Mouse (Mus musculus) stomach, embryonic 16.5 days (tissue): ENCODE data around the gene Mrs2. TPM values are rescaled to one million over a fixed set of nuclear protein-coding genes. Genes with fewer than 3 reads are reported as not detected.
"Not testable (repeated sequence)": the region's sequence is repeated elsewhere in the genome, so short reads cannot be mapped to it uniquely, and the experiment has no call there.

Experiments
- ATAC-seq: fragments of 200-750 bp; cut with Nextera tagmentation; 2 replicates; pipeline ENCODE4 v1.8.0; 2017; ENCODE audit warnings: moderate number of reproducible peaks, moderate TSS enrichment; ENCODE audit not compliant: insufficient read depth, low FRiP score
- H3K27ac ChIP-seq: fragments of 300-500 bp; sonication (generic); 2 replicates; pipeline ENCODE4 v1.5.1; 2014; ENCODE audit warnings: low read length
- H3K27me3 ChIP-seq: fragments of 300-500 bp; sonication (generic); 2 replicates; pipeline ENCODE4 v1.6.1; 2014; ENCODE audit warnings: low read length, control low read depth, mixed read lengths; ENCODE audit not compliant: control insufficient read depth, insufficient read depth
- H3K36me3 ChIP-seq: fragments of 300-500 bp; sonication (generic); 2 replicates; pipeline ENCODE4 v1.6.1; 2014; ENCODE audit warnings: low read length; ENCODE audit not compliant: control insufficient read depth, insufficient read depth
- H3K4me1 ChIP-seq: fragments of 300-500 bp; sonication (generic); 2 replicates; pipeline ENCODE4 v1.6.1; 2014; ENCODE audit warnings: low read length, control low read depth, mixed read lengths; ENCODE audit not compliant: control insufficient read depth, insufficient read depth
- H3K4me2 ChIP-seq: fragments of 300-500 bp; sonication (generic); 2 replicates; pipeline ENCODE4 v1.6.1; 2014; ENCODE audit warnings: low read depth, low read length, mixed read lengths
- H3K4me3 ChIP-seq: fragments of 300-500 bp; sonication (generic); replicated peaks from 2 replicates; pipeline ENCODE4 v1.5.1; 2014; ENCODE audit warnings: mild to moderate bottlenecking, low read length
- H3K9ac ChIP-seq: fragments of 300-500 bp; sonication (generic); 2 replicates; pipeline ENCODE4 v1.6.1; 2014; ENCODE audit warnings: low read length
- H3K9me3 ChIP-seq: fragments of 300-500 bp; sonication (generic); replicated peaks from 2 replicates; pipeline ENCODE4 v1.6.1; 2016; ENCODE audit warnings: low read length, control low read depth; ENCODE audit not compliant: control insufficient read depth
- WGBS: fragments of 180-500 bp; shearing (Covaris S2); extraction: QIAGEN DNeasy Blood & Tissue Kit; methylation state at CpG from one replicate; pipeline ENCODE4 v1.1.7; 2014; 5-methylcytosine and 5-hydroxymethylcytosine counted together
- polyA plus RNA-seq: library from polyadenylated mRNA; unstranded; fragments of >200 nt; fragmentation: Nextera tagmentation; extraction: Ambion mirVana; gene quantifications from 2 replicates; pipeline ENCODE4 v1.2.1, GENCODE M21; 2015

Mrs2 gene
- polyA plus RNA-seq, 1 experiment from 2014 or later, result 15.3 TPM

- Histone ChIP-seq H3K4me2 (no peak overlapping the region), H3K4me1 (peaks cover 7% of the 10 kb centered on the region; the same call in 1 of the 2 replicates), H3K27me3 (no peaks in the 10 kb centered on the region), H3K9ac (no peak overlapping the region), H3K4me3 (no peak overlapping the region), H3K36me3 (peaks cover 27% of the 10 kb centered on the region; the same call in 1 of the 2 replicates), H3K9me3 (no peaks in the 10 kb centered on the region), H3K27ac (peak overlapping the region; percentile 53)
- 8% methylated on average over 2 of the region's 2 CpGs for WGBS
- peak; percentile 70; the same call in 1 of the 2 replicates for ATAC-seq
Observed at GRCm38 (mm10) chr13:24993160-24993559, 27.0 kb downstream of the Mrs2 start.

- Histone ChIP-seq H3K27me3 (no peaks in the 10 kb centered on the region), H3K9me3 (no peaks in the 10 kb centered on the region), H3K9ac (no peak overlapping the region), H3K27ac (no peak overlapping the region), H3K36me3 (no peaks in the 10 kb centered on the region), H3K4me3 (no peak overlapping the region), H3K4me1 (peaks cover 7% of the 10 kb centered on the region; the same call in 1 of the 2 replicates), H3K4me2 (no peak overlapping the region)
- WGBS, result 78% methylated on average over 6 of the region's 6 CpGs
- ATAC-seq, result no peak
Observed at GRCm38 (mm10) chr13:24989006-24989405, 31.2 kb downstream of the Mrs2 start.

- no peak overlapping the region for H3K27ac ChIP-seq
- H3K36me3 ChIP-seq, result no peaks in the 10 kb centered on the region
- H3K4me3 ChIP-seq, result no peak overlapping the region
- no peaks in the 10 kb centered on the region for H3K27me3 ChIP-seq
- H3K9me3 ChIP-seq, result no peaks in the 10 kb centered on the region
- no peak overlapping the region for H3K9ac ChIP-seq
- H3K4me1 ChIP-seq, result peaks cover 5% of the 10 kb centered on the region; the same call in 1 of the 2 replicates
- ATAC-seq, result peak; percentile 31; the same call in 1 of the 2 replicates
- WGBS, result 31% methylated on average over 7 of the region's 7 CpGs
- H3K4me2 ChIP-seq, result no peak overlapping the region
Observed at GRCm38 (mm10) chr13:24988391-24988790, 31.8 kb downstream of the Mrs2 start.

- ATAC-seq, result no peak
- no peaks in the 10 kb centered on the region for H3K4me1 ChIP-seq
- no peaks in the 10 kb centered on the region for H3K36me3 ChIP-seq
- H3K4me3 ChIP-seq, result no peak overlapping the region
- H3K9me3 ChIP-seq, result no peaks in the 10 kb centered on the region
- WGBS, result 84% methylated on average over 2 of the region's 2 CpGs
- H3K27ac ChIP-seq, result no peak overlapping the region
- H3K27me3 ChIP-seq, result no peaks in the 10 kb centered on the region
- H3K4me2 ChIP-seq, result no peak overlapping the region
- no peak overlapping the region for H3K9ac ChIP-seq
Observed at GRCm38 (mm10) chr13:24985435-24985834, 34.7 kb downstream of the Mrs2 start.

- Histone ChIP-seq H3K9me3 (no peaks in the 10 kb centered on the region), H3K27me3 (no peaks in the 10 kb centered on the region), H3K9ac (no peak overlapping the region), H3K27ac (no peak overlapping the region), H3K4me2 (no peak overlapping the region), H3K4me3 (no peak overlapping the region), H3K36me3 (no peaks in the 10 kb centered on the region), H3K4me1 (no peaks in the 10 kb centered on the region)
- 78% methylated on average over 6 of the region's 6 CpGs for WGBS
- ATAC-seq, result no peak
Observed at GRCm38 (mm10) chr13:24981031-24981430, 39.1 kb downstream of the Mrs2 start.

GRCm38 (mm10) chr13:24977820-24978342 lies 42.3 kb downstream of the Mrs2 start:
- Histone ChIP-seq H3K4me2 (no peak overlapping the region), H3K4me1 (no peaks in the 10 kb centered on the region), H3K36me3 (no peaks in the 10 kb centered on the region), H3K27ac (no peak overlapping the region), H3K27me3 (no peaks in the 10 kb centered on the region), H3K9me3 (no peaks in the 10 kb centered on the region), H3K9ac (no peak overlapping the region), H3K4me3 (no peak overlapping the region)
- ATAC-seq, result 0 out of 2 replicates have a peak, but pooled peaks have one; percentile 14
- 73% methylated on average over 5 of the region's 5 CpGs for WGBS

GRCm38 (mm10) chr13:24976384-24976783 lies 43.8 kb downstream of the Mrs2 start:
- no peak overlapping the region for H3K27ac ChIP-seq
- 77% methylated on average over 4 of the region's 4 CpGs for WGBS
- H3K27me3 ChIP-seq, result no peaks in the 10 kb centered on the region
- H3K9me3 ChIP-seq, result no peaks in the 10 kb centered on the region
- H3K9ac ChIP-seq, result no peak overlapping the region
- ATAC-seq, result no peak
- no peak overlapping the region for H3K4me2 ChIP-seq
- H3K4me1 ChIP-seq, result no peaks in the 10 kb centered on the region
- no peak overlapping the region for H3K4me3 ChIP-seq
- no peaks in the 10 kb centered on the region for H3K36me3 ChIP-seq

GRCm38 (mm10) chr13:24971776-24972175 lies 48.4 kb downstream of the Mrs2 start:
- H3K4me3 ChIP-seq, H3K4me2 ChIP-seq, H3K27me3 ChIP-seq, H3K4me1 ChIP-seq, ATAC-seq, H3K9ac ChIP-seq, H3K9me3 ChIP-seq, H3K36me3 ChIP-seq, H3K27ac ChIP-seq: not testable (repeated sequence)
- 80% methylated on average over 3 of the region's 3 CpGs for WGBS

GRCm38 (mm10) chr13:24965846-24966201 lies 54.4 kb downstream of the Mrs2 start:
- WGBS, result 33% methylated on average over 5 of the region's 5 CpGs
- H3K9ac ChIP-seq, result peak overlapping the region; percentile 34
- ATAC-seq, result no peak

More at GRCm38 (mm10) chr13:24965846-24966201, 54.4 kb downstream of the Mrs2 start:
- Histone ChIP-seq H3K4me3 (peak overlapping the region; percentile 38), H3K4me2 (peak overlapping the region; percentile 50), H3K4me1 (peaks cover 3% of the 10 kb centered on the region; the same call in 1 of the 2 replicates), H3K36me3 (no peaks in the 10 kb centered on the region), H3K27ac (no peak overlapping the region), H3K27me3 (no peaks in the 10 kb centered on the region), H3K9me3 (no peaks in the 10 kb centered on the region)
